ENCODE assay signal across 10 mouse cellular contexts in the genomic region with DNA sequence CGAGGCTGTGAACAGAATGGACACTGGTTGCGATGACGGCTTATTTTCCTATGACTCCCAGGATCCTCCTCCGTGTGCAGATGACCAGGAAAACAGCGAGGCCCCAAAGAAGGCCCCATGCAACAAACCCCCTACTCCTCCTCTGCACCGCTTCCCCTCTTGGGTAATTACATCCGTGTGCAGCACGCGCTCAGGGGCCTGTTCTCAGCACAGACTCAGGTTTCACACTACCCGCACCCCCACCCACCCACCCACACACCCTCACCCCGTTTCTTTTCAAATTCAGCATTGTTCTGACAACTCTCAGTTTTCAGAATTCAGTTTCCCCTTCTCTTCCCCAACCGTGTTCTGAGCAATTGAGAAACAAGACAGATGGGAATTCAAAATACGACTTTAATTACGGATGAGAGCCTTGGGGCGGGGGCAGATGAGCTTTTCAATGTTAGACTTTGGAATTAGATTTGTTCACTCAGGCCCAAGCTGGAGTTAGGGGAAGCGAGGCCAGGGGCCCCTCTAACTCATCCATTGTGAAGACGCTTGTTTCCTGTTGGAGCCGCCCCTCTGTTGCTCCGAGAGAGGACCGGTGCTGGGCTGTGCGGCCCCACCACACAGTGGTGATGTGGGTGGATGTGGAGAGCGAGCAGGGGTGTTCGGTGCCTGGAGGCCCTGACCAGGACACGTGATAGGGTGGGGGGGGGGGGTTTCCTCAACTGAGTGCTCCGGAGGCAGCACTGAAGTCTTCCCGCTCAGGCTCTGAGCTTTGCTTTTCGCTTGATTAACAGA. TPM values are rescaled to one million over a fixed set of nuclear protein-coding genes. Genes with fewer than 3 reads are reported as not detected.
A peak's percentile ranks its signal among the peaks of the same experiment; 100 is the strongest.
DNase-seq lines count a peak whose midpoint lies in the region; ATAC-seq and TF ChIP-seq lines count a peak whose summit lies in the region.
"Had no signal": no experiment of that assay in that cellular context is flagged by ENCODE, and none has a peak within 500 bp of the region (broad histone marks: within the 10 kb centered on the region; RNA-seq: fewer than 3 reads in every experiment).

No protein-coding gene starts in this region.

- no peaks in the 10 kb centered on the region for H3K9me3 ChIP-seq in forebrain, embryonic 13.5 days (replicated peaks)
- no peaks in the 10 kb centered on the region for H3K9me3 ChIP-seq in liver, embryonic 15.5 days (replicated peaks)
- H3K9me3 ChIP-seq: limb, embryonic 15.5 days had no signal

- H3K9ac ChIP-seq in forebrain, embryonic 13.5 days: no peak overlapping the region
- no peak overlapping the region for H3K9ac ChIP-seq in liver, embryonic 15.5 days
- H3K9ac ChIP-seq: limb, embryonic 15.5 days had no signal

- ATAC-seq in forebrain, embryonic 13.5 days: peak; percentile 86
- no peak for ATAC-seq in liver, embryonic 15.5 days (ENCODE audit: insufficient read depth)

- no peak for TF ChIP-seq CTCF in thymus, adult 2 months (IDR thresholded peaks at IDR 0.05; ENCODE audit: borderline replicate concordance, control insufficient read depth, extremely low read depth, insufficient read depth, low read length, poor library complexity)

- no peaks in the 10 kb centered on the region for H3K27me3 ChIP-seq in thymus, adult 2 months (ENCODE audit: control insufficient read depth, insufficient read depth, low read length)
- H3K27me3 ChIP-seq in forebrain, embryonic 13.5 days: no peaks in the 10 kb centered on the region
- no peaks in the 10 kb centered on the region for H3K27me3 ChIP-seq in liver, embryonic 15.5 days
- H3K27me3 ChIP-seq: limb, embryonic 15.5 days had no signal

- H3K27ac ChIP-seq in thymus, adult 2 months (ENCODE audit: control insufficient read depth, insufficient read depth, low read length): no peak overlapping the region
- peak overlapping the region; percentile 54 for H3K27ac ChIP-seq in forebrain, embryonic 13.5 days
- no peak overlapping the region for H3K27ac ChIP-seq in liver, embryonic 15.5 days (replicated peaks)
- H3K27ac ChIP-seq: limb, embryonic 15.5 days had no signal

- no peaks in the 10 kb centered on the region for H3K4me1 ChIP-seq in thymus, adult 2 months (replicated peaks; ENCODE audit: control insufficient read depth, insufficient read depth, low read length)
- peaks cover 7% of the 10 kb centered on the region for H3K4me1 ChIP-seq in forebrain, embryonic 13.5 days
- 0 out of 2 replicates have a peak, but pooled peaks cover 3% of the 10 kb centered on the region for H3K4me1 ChIP-seq in liver, embryonic 15.5 days (replicated peaks)
- H3K4me1 ChIP-seq: limb, embryonic 15.5 days had no signal

- H3K4me2 ChIP-seq in forebrain, embryonic 13.5 days: peak overlapping the region; percentile 41
- peak overlapping the region; percentile 5; the same call in 1 of the 2 replicates for H3K4me2 ChIP-seq in liver, embryonic 15.5 days
- H3K4me2 ChIP-seq: limb, embryonic 15.5 days had no signal

- no peaks in the 10 kb centered on the region for H3K36me3 ChIP-seq in thymus, adult 2 months (ENCODE audit: control insufficient read depth, insufficient read depth, low read length)
- no peaks in the 10 kb centered on the region for H3K36me3 ChIP-seq in forebrain, embryonic 13.5 days (ENCODE audit: poor library complexity, severe bottlenecking)
- no peaks in the 10 kb centered on the region for H3K36me3 ChIP-seq in liver, embryonic 15.5 days (replicated peaks)

- WGBS in thymus, adult 2 months: 44% methylated on average over 27 of the region's 27 CpGs
- WGBS in forebrain, embryonic 13.5 days: 39% methylated on average over 26 of the region's 27 CpGs
- WGBS in liver, embryonic 15.5 days (ENCODE audit: insufficient replicate concordance): 38% methylated on average over 27 of the region's 27 CpGs

- no peak overlapping the region for H3K4me3 ChIP-seq in thymus, adult 2 months (ENCODE audit: control insufficient read depth, insufficient read depth, low read length)
- H3K4me3 ChIP-seq in forebrain, embryonic 13.5 days: no peak overlapping the region
- H3K4me3 ChIP-seq in liver, embryonic 15.5 days (replicated peaks): no peak overlapping the region
- H3K4me3 ChIP-seq: limb, embryonic 15.5 days had no signal

- TF ChIP-seq POLR2A in thymus, adult 2 months (IDR thresholded peaks at IDR 0.05; ENCODE audit: control insufficient read depth, extremely low read depth, insufficient read depth, low read length, poor library complexity): no peak

- DNase-seq in thymus, postnatal 14 days: peak; percentile 34
- no peak for DNase-seq in thymus, adult 2 months
- no peak for DNase-seq in MN1 (ENCODE audit: low spot score)
- no peak for DNase-seq in cerebellum, postnatal 4 days (ENCODE audit: low spot score in 2 of 2)
- no peak for DNase-seq in heart, postnatal 4 days
- DNase-seq: adrenal gland, postnatal 10 days; right cerebral cortex, adult 18-20 months had no signal

RNA-seq across cellular contexts. Expression of gene Plekhh2, which starts 55.3 kb away (rescaled TPM):
- 0.59 and 0.66 TPM in 2 replicates for polyA plus RNA-seq in thymus, adult 2 months (2012; rRNA removed)
- 0.89 and 1.7 TPM in 2 replicates for polyA plus RNA-seq in forebrain, embryonic 13.5 days (2015; fragmentation: Nextera tagmentation; extraction: Ambion mirVana)
- polyA plus RNA-seq in liver, embryonic 15.5 days (2015; fragmentation: Nextera tagmentation; extraction: Ambion mirVana): 0.22 and 0.45 TPM in 2 replicates
- 1 to 10 TPM; 6.3 to 6.4 TPM for total RNA-seq in heart, postnatal 4 days (2021)

RNA-seq across cellular contexts. Expression of gene Dync2li1, which starts 59.3 kb away (rescaled TPM):
- 0.84 and 1.1 TPM in 2 replicates for polyA plus RNA-seq in thymus, adult 2 months (2012; rRNA removed)
- polyA plus RNA-seq in forebrain, embryonic 13.5 days (2015; fragmentation: Nextera tagmentation; extraction: Ambion mirVana): 30.6 and 35.9 TPM in 2 replicates
- polyA plus RNA-seq in liver, embryonic 15.5 days (2015; fragmentation: Nextera tagmentation; extraction: Ambion mirVana): 2.2 and 2.4 TPM in 2 replicates
- total RNA-seq in heart, postnatal 4 days (2021): 1 to 10 TPM; 3.8 to 4.3 TPM
